Mouse (Mus musculus) CD8-positive naive resting alpha-beta T cell, adult 57 days (primary cell): Measurements from ENCODE around the gene Gm20773. TPM values are rescaled to one million over a fixed set of nuclear protein-coding genes. Genes with fewer than 3 reads are reported as not detected.

Experiments used
- total RNA-seq: library from RNA; stranded (reverse); gene quantifications from one replicate; pipeline ENCODE4 v1.2.4, GENCODE M21; 2023

Gm20773 gene
- not detected for total RNA-seq

DNA sequence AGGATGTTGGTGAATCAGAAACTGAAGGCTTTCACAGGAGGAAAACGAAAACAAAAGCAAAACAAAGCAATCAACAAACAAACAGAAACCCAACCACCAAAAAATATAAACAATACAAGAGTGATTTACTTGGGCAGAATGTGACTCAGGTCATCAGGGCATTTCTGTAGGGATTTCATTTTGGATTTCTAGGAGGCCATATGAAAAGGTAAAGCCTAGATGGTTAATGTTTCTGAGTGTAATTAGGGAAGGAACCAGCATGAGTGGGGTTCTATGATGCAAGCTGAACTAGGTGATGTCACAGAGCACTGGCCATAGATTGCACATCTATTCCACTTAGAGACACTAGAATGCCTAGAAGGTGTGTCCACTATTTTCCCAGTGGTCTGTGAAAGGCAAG is at the start of gene Gm20773:
Gene Gm20773, plus strand, starts transcription at position 301 of the 400 bp plus-strand sequence.

DNA sequence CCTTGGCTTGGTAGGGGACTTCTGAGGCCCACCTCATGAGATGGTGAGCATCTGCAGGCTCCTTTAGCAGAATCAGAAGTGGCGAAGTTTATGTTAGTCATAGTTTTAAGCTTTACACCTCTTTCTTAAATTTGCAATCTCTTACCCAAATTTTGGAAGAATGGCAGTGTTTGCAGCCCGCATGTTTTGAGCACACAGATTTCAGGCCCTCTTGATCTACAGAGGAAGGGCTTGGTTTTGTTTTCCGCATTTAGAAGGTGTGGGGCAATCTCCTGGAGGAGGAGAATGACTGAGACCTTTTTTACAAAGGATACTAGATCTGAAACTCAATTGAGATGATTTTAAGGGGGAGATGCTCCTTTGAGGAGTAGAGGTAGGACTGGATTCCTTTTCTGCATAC is 28.3 kb upstream of the Gm20773 start, which contains the start of gene Gm21866:
Gene Gm21866, minus strand, starts transcription at position 101 of the 400 bp plus-strand sequence.

Other genes with a start within 250 kb of the Gm20773 start
- gene Gm21440, start 241.6 kb upstream of the Gm20773 start, total RNA-seq, result not detected
- gene Gm21454, start 241.6 kb upstream of the Gm20773 start, total RNA-seq, result not detected
- not detected for gene Gm21725, start 145.0 kb upstream of the Gm20773 start, total RNA-seq
- gene Gm21866, start 28.4 kb upstream of the Gm20773 start, total RNA-seq, result not detected